Comparison of ENCODE assay signal across 9 mouse cellular contexts in the genomic region with DNA sequence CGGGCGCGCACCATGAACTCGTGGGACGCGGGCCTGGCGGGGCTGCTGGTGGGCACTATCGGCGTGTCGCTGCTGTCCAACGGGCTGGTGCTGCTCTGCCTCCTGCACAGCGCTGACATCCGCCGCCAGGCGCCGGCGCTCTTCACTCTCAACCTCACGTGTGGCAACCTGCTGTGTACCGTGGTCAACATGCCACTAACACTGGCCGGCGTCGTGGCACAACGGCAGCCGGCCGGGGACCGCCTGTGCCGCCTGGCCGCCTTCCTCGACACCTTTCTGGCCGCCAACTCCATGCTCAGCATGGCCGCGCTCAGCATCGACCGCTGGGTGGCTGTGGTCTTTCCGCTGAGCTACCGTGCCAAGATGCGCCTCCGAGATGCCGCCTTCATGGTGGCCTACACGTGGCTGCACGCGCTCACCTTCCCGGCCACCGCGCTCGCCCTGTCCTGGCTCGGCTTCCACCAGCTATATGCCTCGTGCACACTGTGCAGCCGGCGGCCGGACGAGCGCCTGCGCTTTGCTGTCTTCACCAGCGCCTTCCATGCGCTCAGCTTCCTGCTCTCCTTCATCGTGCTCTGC. TPM values are rescaled to one million over a fixed set of nuclear protein-coding genes. Genes with fewer than 3 reads are reported as not detected.
DNase-seq lines count a peak whose midpoint lies in the region; ATAC-seq lines count a peak whose summit lies in the region.
"Had no signal": no experiment of that assay in that cellular context is flagged by ENCODE, and none has a peak within 500 bp of the region (broad histone marks: within the 10 kb centered on the region; RNA-seq: fewer than 3 reads in every experiment).

No protein-coding gene starts in this region.

- H3K9me3 ChIP-seq in hindbrain, embryonic 12.5 days (replicated peaks), result no peaks in the 10 kb centered on the region
- H3K9me3 ChIP-seq in midbrain, embryonic 12.5 days, result no peaks in the 10 kb centered on the region

- H3K27ac ChIP-seq in hindbrain, embryonic 12.5 days, result peak overlapping the region; percentile 37; the same call in 1 of the 2 replicates
- peak overlapping the region; percentile 52; the same call in 1 of the 2 replicates for H3K27ac ChIP-seq in midbrain, embryonic 12.5 days (replicated peaks)
- H3K27ac ChIP-seq: liver, embryonic 14.5 days had no signal

- H3K36me3 ChIP-seq in hindbrain, embryonic 12.5 days, result no peaks in the 10 kb centered on the region
- no peaks in the 10 kb centered on the region for H3K36me3 ChIP-seq in midbrain, embryonic 12.5 days

- 5% methylated on average over 50 of the region's 57 CpGs for WGBS in hindbrain, embryonic 12.5 days
- WGBS in midbrain, embryonic 12.5 days, result 7% methylated on average over 55 of the region's 57 CpGs

- peak overlapping the region; percentile 56 for H3K9ac ChIP-seq in hindbrain, embryonic 12.5 days
- H3K9ac ChIP-seq in midbrain, embryonic 12.5 days (replicated peaks), result peak overlapping the region; percentile 59; the same call in 1 of the 2 replicates
- H3K9ac ChIP-seq: liver, embryonic 14.5 days had no signal

- peak overlapping the region; percentile 44 for H3K4me3 ChIP-seq in hindbrain, embryonic 12.5 days
- peak overlapping the region; percentile 41 for H3K4me3 ChIP-seq in midbrain, embryonic 12.5 days

- H3K4me1 ChIP-seq in hindbrain, embryonic 12.5 days, result peaks cover 11% of the 10 kb centered on the region
- H3K4me1 ChIP-seq in midbrain, embryonic 12.5 days, result peaks cover 11% of the 10 kb centered on the region

- H3K27me3 ChIP-seq in hindbrain, embryonic 12.5 days, result peaks cover 48% of the 10 kb centered on the region
- H3K27me3 ChIP-seq in midbrain, embryonic 12.5 days, result peaks cover 49% of the 10 kb centered on the region

- H3K4me2 ChIP-seq in hindbrain, embryonic 12.5 days (replicated peaks), result peak overlapping the region; percentile 72
- H3K4me2 ChIP-seq in midbrain, embryonic 12.5 days (replicated peaks), result peak overlapping the region; percentile 62

- DNase-seq in cerebellum, postnatal 25 days, result peak; percentile 7 to 25
- DNase-seq in cerebellum, adult 11 months, result no peak
- peak; percentile 67 for DNase-seq in ZHBTc4 (ENCODE audit: low read depth, low spot score)
- DNase-seq in adrenal gland, postnatal 4 days (ENCODE audit: low spot score in 2 of 2), result no peak
- no peak for DNase-seq in urinary bladder, postnatal 14 days (ENCODE audit: low spot score)

- peak; percentile 65 for ATAC-seq in hindbrain, embryonic 12.5 days (ENCODE audit: low FRiP score)
- ATAC-seq in midbrain, embryonic 12.5 days (ENCODE audit: low FRiP score, low read depth), result no peak
- ATAC-seq in erythroid progenitor cell, adult 5-6 weeks (replicated peaks; ENCODE audit: low FRiP score, poor library complexity, severe bottlenecking), result no peak; the same call in 1 of the 2 replicates

RNA-seq across cellular contexts. Expression of a gene that starts 0.7 kb away (rescaled TPM):
- polyA plus RNA-seq in hindbrain, embryonic 12.5 days (2016; fragmentation: Nextera tagmentation; extraction: Ambion mirVana), result 0.46 and 0.50 TPM in 2 replicates
- polyA plus RNA-seq in midbrain, embryonic 12.5 days (2016; fragmentation: Nextera tagmentation; extraction: Ambion mirVana), result 0.39 and 0.46 TPM in 2 replicates
- total RNA-seq in adrenal gland, postnatal 4 days (2021), result under 1 TPM in 1 of 2 experiments, not detected in 1; 0.34 TPM
- not detected in 2 replicates for total RNA-seq in erythroid progenitor cell, adult 5-6 weeks (2015; ENCODE audit: low replicate concordance)
- not detected in 2 replicates for total RNA-seq in erythroid progenitor cell, adult 5-6 weeks (2017; ENCODE audit: low replicate concordance)
- polyA plus RNA-seq: liver, embryonic 14.5 days had no signal

Comparison
In these comparisons a context has a peak if more than half of its experiments do, and no peak if none do; other contexts are left out.
1. DNase-seq: peak in cerebellum, postnatal 25 days (2 of 2) and ZHBTc4 (single experiment); none in cerebellum, adult 11 months (single experiment), adrenal gland, postnatal 4 days (0 of 2) and urinary bladder, postnatal 14 days (single experiment).